Mouse (Mus musculus): ENCODE measurements around the gene Rbms2.
A peak's percentile ranks its signal among the peaks of the same experiment; 100 is the strongest.
"Not testable (repeated sequence)": the region's sequence is repeated elsewhere in the genome, so short reads cannot be mapped to it uniquely, and the experiment has no call there.

Gene Rbms2

GRCm38 (mm10) chr10:128179989-128180388, at the start of gene Rbms2:
Rbms2 (minus strand) TSS chr10:128180297.
- no peak for DNase-seq (ENCODE audit: low read depth, low spot score)

GRCm38 (mm10) chr10:128228009-128228408, 47.9 kb upstream of the Rbms2 start:
- DNase-seq (ENCODE audit: low read depth, low spot score): no peak

GRCm38 (mm10) chr10:128227592-128227991, 47.5 kb upstream of the Rbms2 start:
- DNase-seq (ENCODE audit: low read depth, low spot score): no peak

GRCm38 (mm10) chr10:128225538-128225937, 45.4 kb upstream of the Rbms2 start, which contains the start of gene Mip:
Mip (plus strand) TSS chr10:128225838.
- DNase-seq (ENCODE audit: low read depth, low spot score): no peak

GRCm38 (mm10) chr10:128225064-128225463, 45.0 kb upstream of the Rbms2 start:
- no peak for DNase-seq (ENCODE audit: low read depth, low spot score)

GRCm38 (mm10) chr10:128221533-128222286, 41.6 kb upstream of the Rbms2 start:
- DNase-seq (ENCODE audit: low read depth, low spot score): no peak

- no peak for DNase-seq (ENCODE audit: low read depth, low spot score)
These were observed 38.5 kb upstream of the Rbms2 start for GRCm38 (mm10) chr10:128218387-128219117.

- no peak for DNase-seq (ENCODE audit: low read depth, low spot score)
These were observed 34.9 kb upstream of the Rbms2 start for GRCm38 (mm10) chr10:128214981-128215380.

GRCm38 (mm10) chr10:128214112-128214511, 34.0 kb upstream of the Rbms2 start:
- not testable (repeated sequence) for DNase-seq (ENCODE audit: low read depth, low spot score)

- peak; percentile 90 for DNase-seq (ENCODE audit: low read depth, low spot score)
These were observed 32.8 kb upstream of the Rbms2 start for GRCm38 (mm10) chr10:128212871-128213323.

GRCm38 (mm10) chr10:128212148-128212547, 32.1 kb upstream of the Rbms2 start:
- no peak for DNase-seq (ENCODE audit: low read depth, low spot score)

GRCm38 (mm10) chr10:128211390-128212108, 31.5 kb upstream of the Rbms2 start, which contains the start of gene Spryd4:
Spryd4 (minus strand) TSS chr10:128211807.
- DNase-seq (ENCODE audit: low read depth, low spot score): peak; percentile 95

GRCm38 (mm10) chr10:128210954-128211353, 30.9 kb upstream of the Rbms2 start:
- no peak for DNase-seq (ENCODE audit: low read depth, low spot score)

- no peak for DNase-seq (ENCODE audit: low read depth, low spot score)
These were observed 30.0 kb upstream of the Rbms2 start for GRCm38 (mm10) chr10:128210131-128210530.

- DNase-seq (ENCODE audit: low read depth, low spot score): no peak
These were observed 29.4 kb upstream of the Rbms2 start for GRCm38 (mm10) chr10:128209311-128210009.

GRCm38 (mm10) chr10:128208326-128208725, 28.2 kb upstream of the Rbms2 start:
- peak; percentile 50 for DNase-seq (ENCODE audit: low read depth, low spot score)

GRCm38 (mm10) chr10:128204941-128205340, 24.8 kb upstream of the Rbms2 start:
- DNase-seq (ENCODE audit: low read depth, low spot score): no peak

GRCm38 (mm10) chr10:128201856-128202255, 21.8 kb upstream of the Rbms2 start:
- DNase-seq (ENCODE audit: low read depth, low spot score): no peak

GRCm38 (mm10) chr10:128194551-128195461, 14.7 kb upstream of the Rbms2 start:
- peak; percentile 92 for DNase-seq (ENCODE audit: low read depth, low spot score)

- peak; percentile 99 for DNase-seq (ENCODE audit: low read depth, low spot score)
These were observed 14.0 kb upstream of the Rbms2 start, which contains the start of gene Gls2 for GRCm38 (mm10) chr10:128194024-128194550. Gls2 (plus strand) TSS chr10:128194457.
